Mouse (Mus musculus) Patski (cell line): Measurements from ENCODE around the gene Syndig1. TPM values are rescaled to one million over a fixed set of nuclear protein-coding genes. Genes with fewer than 3 reads are reported as not detected.
A peak's percentile ranks its signal among the peaks of the same experiment; 100 is the strongest.

Experiments
- ATAC-seq: fragments of 100-300 bp; one replicate; pipeline ENCODE4 v1.8.0; 2021
- CTCF ChIA-PET: fragments of 350-600 bp; sonication (Branson Sonifier 250); formaldehyde crosslinking; loops from one replicate; lab custom pipeline; 2022; ENCODE audit warnings: inconsistent platforms; lab: Charles Lee
- POLR2A ChIA-PET: fragments of 350-600 bp; sonication (Branson Sonifier 250); formaldehyde crosslinking; loops from one replicate; lab custom pipeline; 2022; ENCODE audit warnings: antibody characterized with exemption, inconsistent platforms; lab: Charles Lee
- DNase-seq: peaks from one replicate; pipeline ENCODE4 v3.0.0-alpha.2; 2011; ENCODE audit warnings: low read depth, low spot score
- H3K27me3 ChIP-seq: fragments of 371-371 bp; one replicate; pipeline ENCODE4 v1.5.1; 2021
- CTCF ChIP-seq: fragments of 100-300 bp; IDR thresholded peaks from one replicate; pipeline ENCODE4 v1.5.1; 2021
- in situ Hi-C: fragments of 300-500 bp; cut with MboI; formaldehyde crosslinking; loops from 3 replicates; pipeline ENCODE4 v1.11.1; 2018; ENCODE audit warnings: low pct_unique_long_range_greater_than_20kb, mixed read lengths
- polyA plus RNA-seq: library from polyadenylated mRNA; unstranded; gene quantifications from one replicate; pipeline ENCODE4 v1.2.3, GENCODE M21; 2021

The Syndig1 gene
- polyA plus RNA-seq, 1 experiment from 2014 or later, result 0.04 TPM

DNA sequence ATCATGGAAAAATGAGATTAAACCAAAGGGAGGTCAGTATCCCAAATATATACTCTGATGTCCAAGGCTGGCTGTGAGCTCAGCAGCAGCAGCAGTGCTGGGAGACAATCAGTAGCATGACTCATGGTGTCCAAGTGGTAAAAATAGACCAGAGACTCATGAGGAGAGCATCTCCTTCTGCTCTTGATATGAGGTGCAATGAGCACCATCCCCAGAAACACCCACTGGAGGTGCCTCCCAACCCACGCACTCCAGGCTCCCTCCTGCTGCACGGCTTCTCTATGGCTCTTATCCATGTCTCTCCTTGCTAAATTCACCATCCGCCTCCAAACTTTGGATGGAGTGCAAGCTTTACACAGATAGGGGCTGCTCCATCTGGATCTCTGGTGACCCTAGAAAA lies 44.3 kb downstream of the Syndig1 start:
- CTCF ChIA-PET, result interaction anchor here (0.7 kb wide), 1 partner anchor 11 kb away, joined by 3 read pairs; no protein-coding TSS in a partner anchor
- no peaks in the 10 kb centered on the region for H3K27me3 ChIP-seq
- no peak for TF ChIP-seq CTCF
- POLR2A ChIA-PET, result no interaction called here
- no peak for DNase-seq
- peak; percentile 44 for ATAC-seq
- in situ Hi-C loops, result no loop called here

DNA sequence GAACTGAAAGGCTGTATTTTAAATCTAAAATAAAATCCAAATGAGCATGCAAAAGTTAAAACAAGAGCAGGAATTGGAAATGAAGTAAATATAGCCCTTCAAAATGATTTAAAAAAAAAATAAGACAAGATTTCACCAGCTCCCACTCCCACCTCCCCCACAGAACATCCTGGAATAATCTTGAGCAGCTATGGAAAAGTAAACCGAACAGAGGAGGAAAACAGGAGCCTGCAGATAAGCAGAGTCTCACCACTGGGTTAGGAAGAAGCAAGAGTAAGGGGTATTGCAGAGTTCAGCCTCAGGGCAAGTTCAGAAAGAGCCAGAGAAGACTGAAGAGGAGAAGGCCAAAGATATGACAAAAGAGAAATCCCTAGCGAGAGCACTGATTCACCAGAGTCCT lies 48.9 kb downstream of the Syndig1 start:
- in situ Hi-C loops, result no loop called here
- H3K27me3 ChIP-seq, result no peaks in the 10 kb centered on the region
- no peak for DNase-seq
- ATAC-seq, result no peak
- no peak for TF ChIP-seq CTCF
- ChIA-PET POLR2A (no interaction called here), CTCF (no interaction called here)

DNA sequence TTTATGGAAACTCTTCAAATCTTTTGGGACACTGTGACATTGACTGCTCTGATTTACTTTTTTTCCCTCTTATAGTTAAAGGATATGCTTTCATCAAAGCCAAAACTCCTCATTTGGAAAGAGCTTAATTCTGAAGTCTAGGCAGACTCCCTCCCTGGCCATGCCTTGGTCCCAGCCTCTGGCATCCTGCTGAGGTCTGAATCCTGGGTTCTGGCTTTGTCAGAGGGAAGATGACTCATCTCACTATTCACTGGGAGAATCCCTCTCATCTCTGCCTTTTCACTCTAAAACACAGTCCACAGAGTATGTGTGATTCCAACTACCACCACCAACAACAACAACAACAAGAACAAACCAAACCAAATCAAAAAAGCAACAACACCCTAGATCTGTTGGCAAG lies 58.6 kb downstream of the Syndig1 start:
- ATAC-seq (peak; percentile 80), DNase-seq (no peak)
- no peak for TF ChIP-seq CTCF
- POLR2A ChIA-PET, result no interaction called here
- in situ Hi-C loops, result no loop called here
- CTCF ChIA-PET, result interaction anchor here (1.6 kb wide), 1 partner anchor 7 kb away, joined by 4 read pairs; no protein-coding TSS in a partner anchor
- no peaks in the 10 kb centered on the region for H3K27me3 ChIP-seq

DNA sequence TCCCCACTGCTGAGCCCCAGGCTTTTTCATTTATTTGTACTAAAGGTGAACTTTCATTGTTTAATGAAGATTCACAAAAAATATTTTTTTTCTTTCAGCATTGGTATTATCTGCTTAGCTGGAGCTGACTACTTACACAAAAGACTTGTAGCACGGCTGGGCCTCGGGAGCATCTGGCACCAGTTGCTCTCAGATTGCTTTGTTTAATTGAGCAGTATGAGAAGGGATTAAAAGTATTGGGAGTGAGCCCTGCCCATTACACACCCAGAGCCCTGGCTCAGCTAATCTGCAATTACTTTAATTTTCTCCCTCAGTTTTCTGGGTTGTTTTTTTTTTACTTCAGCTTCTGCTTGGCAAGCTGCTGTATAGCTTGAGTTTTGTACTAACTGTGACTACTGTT lies 62.6 kb downstream of the Syndig1 start:
- CTCF ChIA-PET, result no interaction called here
- ATAC-seq (no peak), DNase-seq (no peak)
- in situ Hi-C loops, result no loop called here
- no peaks in the 10 kb centered on the region for H3K27me3 ChIP-seq
- POLR2A ChIA-PET, result no interaction called here
- no peak for TF ChIP-seq CTCF

DNA sequence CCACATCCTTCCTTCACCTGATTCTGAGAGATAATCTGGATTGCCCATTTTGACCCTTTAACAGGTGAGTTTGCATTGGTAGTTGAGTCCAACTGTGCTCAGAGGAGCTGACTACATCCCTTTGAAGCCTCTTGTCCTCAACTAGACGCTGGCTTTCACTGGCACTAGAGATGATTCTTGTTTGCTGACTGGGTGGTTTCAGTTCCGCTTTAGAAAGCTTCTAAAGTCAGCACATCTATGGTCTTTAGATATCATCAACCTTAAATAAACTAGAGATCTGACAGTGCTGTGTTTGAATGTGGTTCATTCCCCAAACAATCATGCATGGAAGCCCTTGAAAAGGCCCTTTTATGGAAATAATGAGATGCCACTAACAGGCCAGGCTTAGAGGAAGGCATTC lies 67.3 kb downstream of the Syndig1 start:
- DNase-seq (no peak), ATAC-seq (no peak)
- ChIA-PET CTCF (no interaction called here), POLR2A (no interaction called here)
- H3K27me3 ChIP-seq, result no peaks in the 10 kb centered on the region
- in situ Hi-C loops, result no loop called here
- no peak for TF ChIP-seq CTCF

DNA sequence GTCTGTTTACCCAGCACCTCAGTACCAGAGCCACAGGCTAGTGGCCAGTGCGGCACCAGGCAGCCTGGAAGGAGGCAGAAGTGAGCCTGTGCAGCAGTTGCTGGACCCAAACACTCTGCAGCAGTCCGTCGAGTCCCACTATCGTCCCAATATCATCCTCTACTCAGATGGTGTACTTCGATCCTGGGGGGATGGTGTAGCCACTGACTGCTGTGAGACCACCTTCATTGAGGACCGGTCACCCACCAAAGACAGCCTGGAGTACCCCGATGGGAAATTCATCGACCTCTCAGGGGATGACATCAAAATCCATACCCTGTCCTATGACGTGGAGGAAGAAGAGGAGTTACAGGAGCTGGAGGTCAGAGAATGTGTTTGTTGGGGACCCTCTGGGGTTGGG lies 70.6 kb downstream of the Syndig1 start:
- H3K27me3 ChIP-seq, result no peaks in the 10 kb centered on the region
- in situ Hi-C loops, result no loop called here
- ChIA-PET POLR2A (no interaction called here), CTCF (no interaction called here)
- DNase-seq (no peak), ATAC-seq (no peak)
- TF ChIP-seq CTCF, result no peak

DNA sequence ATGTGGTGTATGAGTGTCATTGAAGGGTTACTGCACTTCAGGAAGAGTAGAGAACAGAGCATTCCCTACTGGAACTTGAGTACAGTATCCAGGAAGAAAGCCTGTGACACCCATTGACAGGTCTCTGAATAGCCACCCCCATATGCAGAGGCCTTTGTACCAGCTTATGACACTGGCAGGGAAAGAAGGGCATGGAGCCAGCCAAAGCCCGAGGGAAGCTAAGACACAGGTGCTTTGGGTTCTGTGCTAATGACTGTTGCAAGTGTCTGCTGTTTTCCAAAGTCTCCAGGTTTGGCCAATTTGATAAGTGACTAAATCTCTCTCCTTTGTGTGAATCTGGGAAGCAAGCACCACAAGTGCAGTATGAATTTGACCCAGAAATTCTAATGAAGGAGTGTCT lies 71.6 kb downstream of the Syndig1 start:
- ChIA-PET CTCF (no interaction called here), POLR2A (no interaction called here)
- ATAC-seq (no peak), DNase-seq (no peak)
- H3K27me3 ChIP-seq, result no peaks in the 10 kb centered on the region
- in situ Hi-C loops, result no loop called here
- TF ChIP-seq CTCF, result no peak

DNA sequence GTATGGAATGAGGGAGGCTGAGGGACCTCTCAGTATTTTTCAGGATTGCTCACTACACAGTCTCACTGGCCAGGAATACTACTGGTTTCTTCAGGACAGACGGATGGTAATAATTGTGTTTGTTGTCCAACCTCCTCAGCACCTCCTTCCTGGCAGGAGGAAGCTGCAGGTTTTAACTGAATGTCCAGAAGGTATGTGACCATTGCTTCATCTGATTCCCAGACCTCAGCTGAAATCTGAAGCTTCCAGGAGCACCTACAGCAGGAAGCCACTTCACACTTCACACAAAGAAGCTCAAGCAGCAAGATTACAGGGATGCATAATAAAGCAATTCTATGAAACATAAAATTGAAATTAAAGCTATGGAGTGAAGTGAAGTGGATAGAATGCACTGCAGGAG lies 75.4 kb downstream of the Syndig1 start:
- ChIA-PET POLR2A (no interaction called here), CTCF (interaction anchor here (2.4 kb wide), 1 partner anchor 16 kb away, joined by 6 read pairs; no protein-coding TSS in a partner anchor)
- ATAC-seq, result peak; percentile 52

DNA sequence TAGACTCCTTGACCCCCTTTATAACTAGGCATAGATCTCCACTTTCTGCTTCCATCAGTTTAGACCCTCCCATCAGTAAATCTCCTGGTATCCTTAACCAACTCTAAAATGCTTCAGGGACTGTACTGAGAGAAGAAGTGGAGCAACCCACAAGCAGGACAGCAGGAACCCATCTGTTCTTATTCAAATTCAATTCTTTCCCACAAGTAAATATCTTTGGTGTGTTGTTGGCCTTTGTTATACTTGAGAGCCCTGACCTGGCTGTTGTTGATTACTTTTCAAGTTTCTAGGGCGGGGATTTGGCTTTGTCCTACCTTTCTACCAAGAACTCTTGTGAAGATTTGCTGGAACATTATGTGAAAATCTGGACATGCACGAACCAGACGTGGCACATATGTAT lies 77.7 kb downstream of the Syndig1 start:
- ChIA-PET POLR2A (no interaction called here), CTCF (interaction anchor here (1.3 to 2.4 kb wide), 2 partner anchors 9 to 24 kb away, joined by 4 to 6 read pairs; no protein-coding TSS in a partner anchor)
- no peak for TF ChIP-seq CTCF
- DNase-seq (no peak), ATAC-seq (no peak)
- in situ Hi-C loops, result no loop called here
- H3K27me3 ChIP-seq, result no peaks in the 10 kb centered on the region

More for the DNA sequence above, 75.4 kb downstream of the Syndig1 start:
- in situ Hi-C loops, result no loop called here
- no peak for TF ChIP-seq CTCF
- no peaks in the 10 kb centered on the region for H3K27me3 ChIP-seq
- no peak for DNase-seq

DNA sequence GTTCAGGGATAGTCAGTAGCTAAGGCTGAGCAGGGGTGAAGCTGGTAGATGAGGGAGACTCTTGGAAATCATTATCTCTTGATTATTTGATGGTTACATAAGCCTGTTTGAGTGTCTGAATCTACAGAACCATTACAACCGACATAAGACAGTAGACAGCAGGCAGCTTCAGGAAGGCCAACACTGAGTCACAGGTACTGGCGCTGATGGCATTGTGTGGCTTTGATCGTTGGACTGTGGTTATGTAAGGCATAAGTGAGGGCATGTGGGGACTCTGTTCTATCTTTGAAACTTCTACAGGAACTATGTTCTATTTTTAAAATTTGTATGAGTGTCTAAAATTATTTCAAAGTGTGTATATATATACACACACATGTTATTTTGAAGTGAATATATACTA lies 88.2 kb downstream of the Syndig1 start:
- DNase-seq (no peak), ATAC-seq (no peak)
- in situ Hi-C loops, result no loop called here
- no peak for TF ChIP-seq CTCF
- POLR2A ChIA-PET, result no interaction called here
- CTCF ChIA-PET, result no interaction called here
- no peaks in the 10 kb centered on the region for H3K27me3 ChIP-seq

DNA sequence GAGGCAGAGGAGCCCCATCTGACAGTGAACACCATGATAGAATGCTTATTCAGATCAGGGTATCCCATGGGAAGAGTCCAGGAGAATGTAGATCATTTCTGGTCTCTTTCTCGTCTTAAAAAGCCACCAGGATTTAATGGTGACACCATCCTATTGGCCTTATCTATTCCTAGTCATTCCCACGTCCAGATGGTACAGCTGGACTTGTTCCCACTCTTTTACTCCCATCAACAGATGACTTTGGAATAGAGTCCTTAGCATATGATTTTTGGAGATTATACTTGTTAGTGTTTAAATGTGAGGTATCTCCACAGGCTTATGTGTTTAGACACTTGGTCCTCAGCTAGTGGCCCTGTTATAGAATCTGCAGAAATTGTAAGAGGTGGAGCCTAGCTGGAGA lies 94.5 kb downstream of the Syndig1 start:
- DNase-seq (no peak), ATAC-seq (no peak)
- no peaks in the 10 kb centered on the region for H3K27me3 ChIP-seq
- ChIA-PET CTCF (no interaction called here), POLR2A (no interaction called here)
- no peak for TF ChIP-seq CTCF
- in situ Hi-C loops, result no loop called here

DNA sequence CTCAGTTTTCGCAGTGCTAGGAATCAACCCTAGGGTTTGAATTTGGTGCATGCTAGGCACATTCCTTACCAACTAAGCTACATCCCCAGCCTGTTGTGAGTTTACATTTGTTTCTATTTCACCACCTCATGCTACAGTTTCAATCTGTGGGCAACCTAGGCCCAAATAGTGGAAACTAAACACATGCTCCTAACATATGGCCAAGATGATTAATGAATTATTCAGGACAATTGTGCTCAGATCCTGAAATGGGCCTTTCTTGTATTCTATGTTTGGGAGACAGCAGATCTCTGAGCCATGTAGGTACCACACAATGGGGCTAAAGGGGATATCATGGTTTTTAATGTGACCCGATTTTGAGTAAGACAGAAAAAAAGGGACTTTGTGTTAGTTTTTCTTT lies 96.9 kb downstream of the Syndig1 start:
- ChIA-PET CTCF (interaction anchor here (1.2 kb wide), 1 partner anchor 18 kb away, joined by 3 read pairs; no protein-coding TSS in a partner anchor), POLR2A (no interaction called here)
- H3K27me3 ChIP-seq, result no peaks in the 10 kb centered on the region
- in situ Hi-C loops, result no loop called here
- no peak for DNase-seq
- no peak for ATAC-seq
- no peak for TF ChIP-seq CTCF
